Mouse (Mus musculus): ENCODE results near the gene Znhit6. TPM values are rescaled to one million over a fixed set of nuclear protein-coding genes. Genes with fewer than 3 reads are reported as not detected.
A peak's percentile ranks its signal among the peaks of the same experiment; 100 is the strongest.

Znhit6 gene
- total RNA-seq, 2 experiments from 2014 or later, result 14.1 to 18.8 TPM

- DNase-seq, result peak; percentile 55
These were observed 29.6 kb downstream of the Znhit6 start for GRCm38 (mm10) chr3:145605437-145606123.

- no peak for DNase-seq
These were observed 32.3 kb downstream of the Znhit6 start for GRCm38 (mm10) chr3:145608320-145608719.

GRCm38 (mm10) chr3:145612662-145613061, 36.7 kb downstream of the Znhit6 start:
- no peak for DNase-seq

- DNase-seq, result no peak
These were observed 37.2 kb downstream of the Znhit6 start for GRCm38 (mm10) chr3:145613234-145613633.

GRCm38 (mm10) chr3:145614362-145615115, 38.5 kb downstream of the Znhit6 start:
- DNase-seq, result peak; percentile 58

- no peak for DNase-seq
These were observed 42.3 kb downstream of the Znhit6 start for GRCm38 (mm10) chr3:145618299-145618698.

GRCm38 (mm10) chr3:145619621-145620365, 43.8 kb downstream of the Znhit6 start:
- no peak for DNase-seq

GRCm38 (mm10) chr3:145621209-145621608, 45.2 kb downstream of the Znhit6 start:
- DNase-seq, result no peak

GRCm38 (mm10) chr3:145623047-145623446, 47.0 kb downstream of the Znhit6 start:
- no peak for DNase-seq

GRCm38 (mm10) chr3:145624786-145625185, 48.8 kb downstream of the Znhit6 start:
- DNase-seq, result peak; percentile 65

GRCm38 (mm10) chr3:145625546-145625945, 49.5 kb downstream of the Znhit6 start:
- no peak for DNase-seq

- DNase-seq, result no peak
These were observed 50.1 kb downstream of the Znhit6 start for GRCm38 (mm10) chr3:145626063-145626462.

GRCm38 (mm10) chr3:145627830-145628229, 51.8 kb downstream of the Znhit6 start:
- peak; percentile 44 for DNase-seq

GRCm38 (mm10) chr3:145628643-145629042, 52.6 kb downstream of the Znhit6 start:
- DNase-seq, result no peak

- no peak for DNase-seq
These were observed 56.9 kb downstream of the Znhit6 start for GRCm38 (mm10) chr3:145632888-145633287.

GRCm38 (mm10) chr3:145634002-145634710, 58.2 kb downstream of the Znhit6 start:
- DNase-seq, result no peak

GRCm38 (mm10) chr3:145640170-145640569, 64.2 kb downstream of the Znhit6 start:
- no peak for DNase-seq

- DNase-seq, result no peak
These were observed 64.6 kb downstream of the Znhit6 start for GRCm38 (mm10) chr3:145640583-145640982.

- DNase-seq, result no peak
These were observed 65.2 kb downstream of the Znhit6 start for GRCm38 (mm10) chr3:145641036-145641685.

- no peak for DNase-seq
These were observed 65.9 kb downstream of the Znhit6 start for GRCm38 (mm10) chr3:145641878-145642277.

GRCm38 (mm10) chr3:145642861-145643260, 66.9 kb downstream of the Znhit6 start:
- DNase-seq, result peak; percentile 41

GRCm38 (mm10) chr3:145645463-145645862, 69.5 kb downstream of the Znhit6 start:
- DNase-seq, result no peak
